Mouse (Mus musculus) MEL (cell line): ENCODE results near the gene Fbxw21. TPM values are rescaled to one million over a fixed set of nuclear protein-coding genes. Genes with fewer than 3 reads are reported as not detected.

ENCODE experiments used
- DNase-seq: peaks from one replicate; pipeline ENCODE4 v3.0.0; 2011; ENCODE audit warnings: low read depth, low spot score
- H3K27ac ChIP-seq: 2 replicates; pipeline ENCODE4 v1.5.1; 2012; ENCODE audit warnings: low read depth, mild to moderate bottlenecking, control low read depth, low read length, moderate library complexity; ENCODE audit not compliant: control insufficient read depth
- H3K27me3 ChIP-seq, 2 experiments: fragments of 150-350 bp in 1 of 2; sonication (generic) in 1 of 2; 2 replicates each; pipeline ENCODE4 v1.6.1; 2012; ENCODE audit warnings: low read length in 2 of 2, mild to moderate bottlenecking in 2 of 2, improper control_type of control experiment in 1 of 2, moderate library complexity in 1 of 2; ENCODE audit not compliant: insufficient read depth in 2 of 2, control insufficient read depth in 1 of 2
- H3K36me3 ChIP-seq, 2 experiments: 2 replicates each; pipeline ENCODE4 v1.6.1; 2012 to 2014; ENCODE audit warnings: low read length in 2 of 2, improper control_type of control experiment in 1 of 2, inconsistent platforms in 1 of 2, mild to moderate bottlenecking in 1 of 2; ENCODE audit not compliant: insufficient read depth in 2 of 2, control insufficient read depth in 1 of 2
- H3K4me1 ChIP-seq, 2 experiments: fragments of 150-350 bp in 1 of 2; sonication (generic) in 1 of 2; 2 replicates each; pipeline ENCODE4 v1.6.1; 2012; ENCODE audit warnings: low read length in 2 of 2, improper control_type of control experiment in 1 of 2, mild to moderate bottlenecking in 1 of 2; ENCODE audit not compliant: insufficient read depth in 2 of 2, control insufficient read depth in 1 of 2
- H3K4me3 ChIP-seq, 2 experiments: fragments of 150-350 bp in 1 of 2; sonication (generic) in 1 of 2; 2 replicates each; pipeline ENCODE4 v1.5.1; 2012; ENCODE audit warnings: low read depth in 2 of 2, low read length in 2 of 2, mild to moderate bottlenecking in 2 of 2, moderate library complexity in 2 of 2, control low read depth in 1 of 2, improper control_type of control experiment in 1 of 2; ENCODE audit not compliant: control insufficient read depth in 1 of 2, insufficient read depth in 1 of 2
- H3K79me2 ChIP-seq: 2 replicates; pipeline ENCODE4 v1.6.1; 2012; ENCODE audit warnings: mild to moderate bottlenecking, low read length, moderate library complexity; ENCODE audit not compliant: control insufficient read depth, poor library complexity, insufficient read depth
- H3K9ac ChIP-seq: 2 replicates; pipeline ENCODE4 v1.6.1; 2012; ENCODE audit warnings: low read depth, mild to moderate bottlenecking, control low read depth, low read length, moderate library complexity; ENCODE audit not compliant: control insufficient read depth, poor library complexity, severe bottlenecking
- H3K9me3 ChIP-seq: fragments of 150-350 bp; sonication (generic); replicated peaks from 2 replicates; pipeline ENCODE4 v1.6.1; 2012; ENCODE audit warnings: mild to moderate bottlenecking, low read length, improper control_type of control experiment, moderate library complexity; ENCODE audit not compliant: insufficient read depth
- CHD1 ChIP-seq: IDR thresholded peaks from 2 replicates; pipeline ENCODE4 v1.6.1; 2012; ENCODE audit warnings: low read depth, mild to moderate bottlenecking, inconsistent platforms, low read length, improper control_type of control experiment
- CHD2 ChIP-seq: IDR thresholded peaks from 2 replicates; pipeline ENCODE4 v1.6.1; 2011; ENCODE audit warnings: low read length, improper control_type of control experiment
- ETS1 ChIP-seq: IDR thresholded peaks from 2 replicates; pipeline ENCODE4 v1.6.1; 2012; ENCODE audit warnings: low read depth, mild to moderate bottlenecking, inconsistent platforms, low read length, improper control_type of control experiment, moderate library complexity
- GABPA ChIP-seq: IDR thresholded peaks from 2 replicates; pipeline ENCODE4 v1.6.1; 2012; ENCODE audit warnings: low read depth, mild to moderate bottlenecking, inconsistent platforms, low read length, improper control_type of control experiment, moderate library complexity
- GATA1 ChIP-seq: IDR thresholded peaks from 2 replicates; pipeline ENCODE4 v1.6.1; 2011; ENCODE audit warnings: low read depth, low read length, improper control_type of control experiment
- HCFC1 ChIP-seq: IDR thresholded peaks from 2 replicates; pipeline ENCODE4 v1.6.1; 2012; ENCODE audit warnings: low read depth, mild to moderate bottlenecking, inconsistent platforms, low read length, improper control_type of control experiment, moderate library complexity
- KAT2A ChIP-seq: conservative IDR thresholded peaks from 2 replicates; pipeline ENCODE4 v1.6.1; 2012; ENCODE audit warnings: low read depth, low read length, improper control_type of control experiment, inconsistent platforms
- MAFK ChIP-seq: IDR thresholded peaks from 2 replicates; pipeline ENCODE4 v1.6.1; 2011; ENCODE audit warnings: low read depth, mild to moderate bottlenecking, low read length, improper control_type of control experiment, borderline replicate concordance
- MAZ ChIP-seq: IDR thresholded peaks from 2 replicates; pipeline ENCODE4 v1.6.1; 2012; ENCODE audit warnings: low read depth, mild to moderate bottlenecking, inconsistent platforms, low read length, improper control_type of control experiment
- MEF2A ChIP-seq: IDR thresholded peaks from 2 replicates; pipeline ENCODE4 v1.6.1; 2014; ENCODE audit warnings: low read depth, mild to moderate bottlenecking, inconsistent platforms, low read length, improper control_type of control experiment; ENCODE audit not compliant: poor library complexity, insufficient replicate concordance, severe bottlenecking; ENCODE audit errors: extremely low read depth
- MYB ChIP-seq: IDR thresholded peaks from 2 replicates; pipeline ENCODE4 v1.6.1; 2011; ENCODE audit warnings: mild to moderate bottlenecking, low read depth, low read length, improper control_type of control experiment
- MYC ChIP-seq: IDR thresholded peaks from 2 replicates; pipeline ENCODE4 v1.6.1; 2011; ENCODE audit warnings: low read depth, mild to moderate bottlenecking, low read length, improper control_type of control experiment, moderate library complexity
- NRF1 ChIP-seq: IDR thresholded peaks from 2 replicates; pipeline ENCODE4 v1.6.1; 2014; ENCODE audit warnings: low read depth, mild to moderate bottlenecking, inconsistent platforms, low read length, improper control_type of control experiment, moderate library complexity; ENCODE audit not compliant: poor library complexity, insufficient read depth, severe bottlenecking
- POLR2A ChIP-seq, 2 experiments: IDR thresholded peaks; 2 replicates each; pipeline ENCODE4 v1.6.1; 2011 to 2012; ENCODE audit warnings: low read length in 2 of 2, mild to moderate bottlenecking in 2 of 2, control low read depth in 1 of 2, improper control_type of control experiment in 1 of 2, low read depth in 1 of 2, moderate library complexity in 1 of 2; ENCODE audit not compliant: control insufficient read depth in 1 of 2, insufficient read depth in 1 of 2, poor library complexity in 1 of 2
- RAD21 ChIP-seq: IDR thresholded peaks from 2 replicates; pipeline ENCODE4 v1.6.1; 2011; ENCODE audit warnings: mild to moderate bottlenecking, low read depth, low read length, improper control_type of control experiment
- SMC3 ChIP-seq: IDR thresholded peaks from 2 replicates; pipeline ENCODE4 v1.6.1; 2011; ENCODE audit warnings: low read depth, low read length, improper control_type of control experiment
- TCF12 ChIP-seq: IDR thresholded peaks from 2 replicates; pipeline ENCODE4 v1.6.1; 2014; ENCODE audit warnings: low read depth, mild to moderate bottlenecking, inconsistent platforms, low read length, improper control_type of control experiment, moderate library complexity
- UBTF ChIP-seq: IDR thresholded peaks from 2 replicates; pipeline ENCODE4 v1.6.1; 2012; ENCODE audit warnings: low read depth, mild to moderate bottlenecking, inconsistent platforms, low read length, improper control_type of control experiment, moderate library complexity, borderline replicate concordance; ENCODE audit not compliant: insufficient read depth
- USF1 ChIP-seq: IDR thresholded peaks from 2 replicates; pipeline ENCODE4 v1.6.1; 2014; ENCODE audit warnings: low read depth, mild to moderate bottlenecking, inconsistent platforms, low read length, improper control_type of control experiment, moderate library complexity
- ZMIZ1 ChIP-seq: IDR thresholded peaks from 2 replicates; pipeline ENCODE4 v1.6.1; 2012; ENCODE audit warnings: low read depth, mild to moderate bottlenecking, inconsistent platforms, low read length, improper control_type of control experiment, moderate library complexity
- ZNF384 ChIP-seq: IDR thresholded peaks from 2 replicates; pipeline ENCODE4 v1.6.1; 2012; ENCODE audit warnings: low read depth, mild to moderate bottlenecking, inconsistent platforms, low read length, improper control_type of control experiment
- polyA plus RNA-seq, 2 experiments: library from polyadenylated mRNA; stranded (reverse) in 1 of 2; unstranded in 1 of 2; fragments of >175 nt in 1 of 2; fragments of >200 nt in 1 of 2; gene quantifications; 2 replicates each; pipeline versions ENCODE4 v1.2.1 to v1.2.4; 2012; ENCODE audit warnings: low replicate concordance in 2 of 2, low read depth in 1 of 2; ENCODE audit not compliant: insufficient read length in 2 of 2, insufficient read depth in 1 of 2, missing spikeins in 1 of 2
- total RNA-seq: library from RNA; depleted of rRNA; stranded (reverse); fragments of 300-350 nt; gene quantifications from 2 replicates; pipeline ENCODE4 v1.2.3, GENCODE M21; 2012

The Fbxw21 gene
- total and polyA plus RNA-seq, 3 experiments: not detected

- Histone ChIP-seq H3K27ac (no peak overlapping the region), H3K27me3 (no peaks in the 10 kb centered on the region), H3K36me3 (no peaks in the 10 kb centered on the region), H3K4me3 (no peak overlapping the region), H3K9me3 (no peaks in the 10 kb centered on the region), H3K4me1 (no peaks in the 10 kb centered on the region), H3K9ac (no peak overlapping the region), H3K79me2 (no peaks in the 10 kb centered on the region)
- TF ChIP-seq ZMIZ1: no peak
- TF ChIP-seq HCFC1: no peak
- TF ChIP-seq SMC3: no peak
- no peak for DNase-seq
Measured at GRCm38 (mm10) chr9:109104083-109104482, 57.8 kb downstream of the Fbxw21 start.

GRCm38 (mm10) chr9:109103250-109103649, 58.6 kb downstream of the Fbxw21 start:
- no peaks in the 10 kb centered on the region for H3K9me3 ChIP-seq
- no peaks in the 10 kb centered on the region for H3K79me2 ChIP-seq
- no peaks in the 10 kb centered on the region for H3K27me3 ChIP-seq
- H3K4me1 ChIP-seq: no peaks in the 10 kb centered on the region
- DNase-seq: no peak
- no peak overlapping the region for H3K27ac ChIP-seq
- H3K4me3 ChIP-seq: no peak overlapping the region
- no peak for TF ChIP-seq MEF2A
- TF ChIP-seq KAT2A: no peak
- no peak for TF ChIP-seq TCF12
- TF ChIP-seq MAZ: no peak
- TF ChIP-seq HCFC1: no peak
- TF ChIP-seq RAD21: no peak
- no peak for TF ChIP-seq MYB
- no peak for TF ChIP-seq CHD1
- TF ChIP-seq POLR2A (IDR thresholded peaks at IDR 0.05; ENCODE audit: control insufficient read depth in 1 of 2, insufficient read depth in 1 of 2, low read depth in 1 of 2, low read length in 2 of 2, poor library complexity in 1 of 2): no peak
- no peak for TF ChIP-seq NRF1
- no peak for TF ChIP-seq ETS1
- no peak for TF ChIP-seq MYC
- TF ChIP-seq GABPA: no peak
- TF ChIP-seq GATA1: no peak
- no peak for TF ChIP-seq MAFK
- no peak for TF ChIP-seq USF1
- TF ChIP-seq CHD2: no peak
- no peak for TF ChIP-seq UBTF
- no peak for TF ChIP-seq ZNF384
- no peak for TF ChIP-seq SMC3
- TF ChIP-seq, all 39 proteins: peak for 0
- H3K9ac ChIP-seq: no peak overlapping the region
- no peaks in the 10 kb centered on the region for H3K36me3 ChIP-seq
